Mouse (Mus musculus) spleen, postnatal 14 days (tissue): ENCODE results near the gene Orai3.

Experiments used
- DNase-seq, 2 experiments: peaks; one replicate each; pipeline ENCODE4 v3.0.0; 2021 to 2022; ENCODE audit warnings: low spot score in 2 of 2

Gene Orai3

GRCm38 (mm10) chr7:127824176-127824871, 54.7 kb downstream of the Orai3 start, which contains the start of the genes Stx4a and Stx1b:
Gene Stx4a (plus strand): TSS chr7:127824294.
Gene Stx1b (minus strand): TSS chr7:127824549.
- DNase-seq = no peak
